Mouse (Mus musculus): ENCODE measurements around the gene Zfp839. TPM values are rescaled to one million over a fixed set of nuclear protein-coding genes. Genes with fewer than 3 reads are reported as not detected.

The Zfp839 gene
- 3.4 and 4.0 TPM in 2 replicates for polyA plus RNA-seq (2012; ENCODE audit: low replicate concordance)

DNA sequence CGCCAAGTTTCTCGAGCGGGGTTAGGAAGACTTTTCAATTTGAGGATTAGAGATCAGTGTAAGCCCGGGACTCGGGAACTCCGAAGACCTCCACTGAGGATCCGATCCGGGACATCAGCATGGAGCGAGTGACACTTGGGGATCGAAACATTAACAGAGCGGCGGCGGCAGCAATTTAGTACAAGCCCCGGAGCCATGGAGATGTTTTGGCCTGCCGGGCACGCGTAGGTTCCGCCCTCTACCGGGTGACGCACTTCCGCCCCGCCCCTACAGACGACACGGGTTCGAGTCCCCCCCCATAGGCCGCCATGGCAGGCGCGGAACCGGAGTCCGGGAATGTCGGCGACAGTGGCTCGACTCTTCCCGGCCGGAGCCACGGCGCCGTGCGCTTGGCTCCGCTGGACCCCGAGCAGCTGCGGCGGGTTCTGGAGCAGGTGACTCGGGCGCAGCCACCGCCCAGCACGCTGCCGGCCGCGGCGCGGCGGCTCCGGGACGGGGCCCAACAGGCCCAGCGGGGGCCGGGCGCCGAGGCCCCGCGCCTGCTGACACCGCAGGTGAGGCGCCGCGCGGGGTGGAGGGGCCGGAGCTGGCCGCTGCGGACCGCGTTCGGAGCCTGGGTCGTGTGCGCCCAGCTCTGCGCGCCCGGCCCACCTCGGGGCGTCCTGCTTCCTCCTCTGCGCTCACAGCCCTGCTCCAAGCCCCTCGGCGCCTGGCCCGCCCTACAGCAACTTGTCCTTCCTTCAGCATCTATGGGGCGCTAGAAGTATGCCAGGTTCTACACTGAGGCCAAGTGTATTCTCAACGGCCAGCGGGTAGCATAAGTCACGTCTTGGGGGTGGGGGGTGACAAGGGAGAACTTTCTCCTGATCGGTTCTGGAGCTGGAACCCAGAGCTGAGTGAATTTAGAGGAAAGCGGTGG is at the start of gene Zfp839:
Gene Zfp839, plus strand, starts transcription at position 244 of the 919 bp plus-strand sequence.

DNA sequence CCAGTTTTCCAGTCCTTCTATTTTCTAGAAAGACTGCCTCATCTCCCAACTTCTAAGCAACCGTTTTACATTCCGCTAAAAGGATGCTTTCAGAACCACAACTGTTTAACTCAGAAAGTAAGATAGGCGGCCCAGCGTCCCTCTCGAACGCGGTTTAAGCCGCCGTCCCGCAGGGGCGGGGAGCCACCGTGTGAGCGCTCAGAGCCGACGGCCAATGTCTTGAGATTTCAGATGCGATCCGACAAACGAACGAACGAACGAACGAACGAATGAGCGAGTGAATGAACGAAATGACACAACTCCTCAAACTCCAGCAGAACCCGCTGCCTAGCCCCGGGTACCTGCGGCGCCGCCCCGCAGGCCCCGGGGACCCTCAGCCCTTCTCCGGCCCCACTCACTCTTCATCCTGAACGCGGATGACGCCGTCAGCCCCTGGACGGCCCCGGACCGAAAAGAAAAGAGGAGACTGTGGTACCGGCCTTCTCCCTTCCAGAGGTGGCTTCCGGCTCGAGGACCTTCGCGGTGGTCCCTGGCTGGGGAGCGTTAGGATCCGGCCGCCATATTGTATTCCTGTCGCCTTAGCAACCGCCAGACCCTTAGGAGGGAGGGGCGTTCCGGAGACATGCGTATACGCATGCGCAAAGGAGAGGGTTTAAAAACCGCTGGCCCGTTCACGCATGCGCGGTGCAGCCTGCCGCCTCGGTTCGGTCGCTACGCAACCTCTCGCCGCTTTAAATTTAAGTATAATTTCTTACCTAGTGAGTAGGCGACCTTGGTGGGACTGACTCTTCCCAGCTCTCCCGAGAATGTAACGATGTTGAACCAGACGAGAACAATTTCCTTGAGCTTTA is 9.5 kb upstream of the Zfp839 start, which contains the start of gene Mok:
Gene Mok, minus strand, starts transcription at position 592 of the 851 bp plus-strand sequence.

DNA sequence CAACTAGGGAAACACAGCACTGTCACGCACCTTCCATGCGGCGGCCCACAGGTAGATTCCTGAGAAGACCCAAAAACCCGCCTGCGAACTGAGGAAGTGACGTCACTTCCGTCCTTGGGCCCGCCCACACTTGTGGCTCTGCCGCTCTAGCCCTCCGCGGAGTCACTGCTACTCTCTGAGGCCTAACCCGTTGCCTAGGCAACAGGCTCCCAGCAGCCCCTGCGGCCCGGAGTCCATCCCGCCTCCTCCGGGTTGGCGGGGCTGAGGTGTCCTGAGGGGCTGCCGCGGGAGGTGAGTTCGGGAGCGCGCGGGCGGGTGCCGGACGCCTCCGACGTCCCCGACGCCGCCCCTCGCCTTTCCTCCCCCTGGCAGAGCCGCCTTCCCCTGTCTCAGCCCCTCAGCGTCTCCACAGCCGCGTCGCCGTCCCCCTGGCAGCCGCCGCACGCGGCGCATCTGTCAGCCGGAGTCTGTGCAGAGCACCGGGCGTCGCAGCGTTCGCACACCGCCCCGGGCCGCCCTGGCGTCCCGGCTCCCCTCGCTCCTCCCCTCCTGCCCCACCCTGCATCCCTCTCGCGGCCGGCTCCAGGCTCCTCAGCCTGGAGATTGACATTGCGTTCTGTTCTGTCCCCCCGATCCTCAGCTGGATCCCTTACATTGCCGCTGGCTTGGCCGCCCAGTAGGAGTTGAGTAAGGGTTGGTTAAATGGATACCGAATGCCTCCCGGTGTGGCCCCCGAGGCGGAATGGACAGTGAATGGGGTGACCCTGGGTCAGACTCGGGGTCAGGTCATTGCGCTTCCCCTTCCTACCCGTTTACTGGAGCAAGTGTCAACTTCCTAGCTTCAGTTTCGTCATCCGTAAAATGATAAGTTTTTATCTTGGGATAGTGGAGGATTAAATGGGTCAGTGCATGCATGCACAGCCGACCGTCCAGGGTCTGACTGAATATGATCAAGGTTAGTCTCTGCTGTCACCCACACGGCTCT is 39.3 kb downstream of the Zfp839 start, which contains the start of the genes Cinp and Tecpr2:
Gene Cinp, minus strand, starts transcription at position 110 of the 985 bp plus-strand sequence.
Gene Tecpr2, plus strand, starts transcription at position 229 of the 985 bp plus-strand sequence.

Other genes starting within 250 kb of the Zfp839 start
- gene Dync1h1, start 248.8 kb upstream of the Zfp839 start, polyA plus RNA-seq (2012; ENCODE audit: low replicate concordance): 291 and 319 TPM in 2 replicates
- not detected in 2 replicates for gene 1700001K19Rik, start 167.6 kb upstream of the Zfp839 start, polyA plus RNA-seq (2012; ENCODE audit: low replicate concordance)
- 12.6 and 64.2 TPM in 2 replicates for gene Hsp90aa1, start 147.5 kb upstream of the Zfp839 start, polyA plus RNA-seq (2012; ENCODE audit: low replicate concordance)
- gene Wdr20, start 112.3 kb upstream of the Zfp839 start, polyA plus RNA-seq (2012; ENCODE audit: low replicate concordance): 3.5 and 58.0 TPM in 2 replicates
- gene Mok, start 9.3 kb upstream of the Zfp839 start, polyA plus RNA-seq (2012; ENCODE audit: low replicate concordance): 0.16 and 0.24 TPM in 2 replicates
- 3.0 and 18.1 TPM in 2 replicates for gene Cinp, start 38.9 kb downstream of the Zfp839 start, polyA plus RNA-seq (2012; ENCODE audit: low replicate concordance)
- 3.1 and 4.7 TPM in 2 replicates for gene Tecpr2, start 39.0 kb downstream of the Zfp839 start, polyA plus RNA-seq (2012; ENCODE audit: low replicate concordance)
- 30.1 and 50.5 TPM in 2 replicates for gene Ankrd9, start 128.8 kb downstream of the Zfp839 start, polyA plus RNA-seq (2012; ENCODE audit: low replicate concordance)
- gene Rcor1, start 189.1 kb downstream of the Zfp839 start, polyA plus RNA-seq (2012; ENCODE audit: low replicate concordance): 23.0 and 41.3 TPM in 2 replicates

Data from leukemia stem cell, adult 10-12 weeks (primary cell).